Mouse (Mus musculus) C2C12 (cell line): ENCODE measurements at regions not wholly inside any gene's neighbourhood (a gene's known extent, or its start where the extent isn't known, plus 50 kb on each side); places are given as distances from the start of the nearest gene placed in this dataset.
A peak's percentile ranks its signal among the peaks of the same experiment; 100 is the strongest.

Experiments
- H3K27me3 ChIP-seq: one replicate; pipeline ENCODE4 v1.6.1; 2011; ENCODE audit not compliant: control insufficient read depth, insufficient read depth, insufficient read length
- H3K36me3 ChIP-seq: one replicate; pipeline ENCODE4 v1.6.1; 2011; ENCODE audit not compliant: control insufficient read depth, insufficient read depth
- H3K4me3 ChIP-seq: one replicate; pipeline ENCODE4 v1.5.1; 2011; ENCODE audit warnings: mild to moderate bottlenecking, control low read depth; ENCODE audit not compliant: poor library complexity, insufficient read depth, severe bottlenecking
- H3K79me2 ChIP-seq: one replicate; pipeline ENCODE4 v1.6.1; 2011; ENCODE audit not compliant: control insufficient read depth, insufficient read depth
- H3K79me3 ChIP-seq: one replicate; pipeline ENCODE4 v1.6.1; 2011; ENCODE audit warnings: low read depth, control low read depth
- H3ac ChIP-seq: one replicate; pipeline ENCODE3; 2011; ENCODE audit warnings: low read depth; ENCODE audit not compliant: control insufficient read depth, insufficient read length
- CEBPB ChIP-seq: IDR thresholded peaks from one replicate; pipeline ENCODE4 v1.6.1; 2011; ENCODE audit warnings: low read depth, mild to moderate bottlenecking, control low read depth, moderate library complexity
- CTCF ChIP-seq: IDR thresholded peaks from one replicate; pipeline ENCODE4 v1.5.1; 2011; ENCODE audit not compliant: control insufficient read depth, insufficient read depth, insufficient read length
- FOSL1 ChIP-seq: IDR thresholded peaks from one replicate; pipeline ENCODE4 v1.8.0; 2011; ENCODE audit warnings: mild to moderate bottlenecking, low read length; ENCODE audit not compliant: poor library complexity, insufficient read depth, severe bottlenecking
- MAX ChIP-seq: IDR thresholded peaks from one replicate; pipeline ENCODE4 v1.6.1; 2011; ENCODE audit warnings: mild to moderate bottlenecking, control low read depth
- MYOD1 ChIP-seq: IDR thresholded peaks from one replicate; pipeline ENCODE4 v1.6.1; 2011; ENCODE audit warnings: low read depth; ENCODE audit not compliant: control insufficient read depth, insufficient read length
- MYOG ChIP-seq: IDR thresholded peaks from one replicate; pipeline ENCODE4 v1.6.1; 2011; ENCODE audit not compliant: control insufficient read depth, insufficient read length; ENCODE audit errors: extremely low read depth
- USF1 ChIP-seq: IDR thresholded peaks from one replicate; pipeline ENCODE4 v1.6.1; 2011; ENCODE audit warnings: low read depth, mild to moderate bottlenecking, control low read depth, moderate library complexity

DNA sequence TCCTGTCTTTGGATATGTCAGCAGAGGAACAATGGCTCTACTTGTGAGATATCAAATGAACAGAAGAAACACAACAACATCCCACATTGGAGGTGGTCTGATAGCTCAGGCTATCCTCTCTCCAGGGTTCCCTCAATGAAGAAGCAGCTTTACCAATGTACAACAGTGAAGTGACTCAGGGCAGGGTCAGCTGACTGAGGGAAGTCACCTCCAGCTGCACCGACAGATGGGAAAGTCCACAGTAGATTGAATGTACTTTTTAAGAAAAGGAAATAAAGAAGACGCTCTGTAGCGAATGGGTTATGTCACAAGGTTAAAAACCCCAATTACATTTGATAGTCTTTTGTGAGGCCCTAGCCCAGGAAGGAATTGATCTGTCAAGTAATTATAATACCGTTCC lies 62.6 kb upstream of the Tnfaip3 start:
- no peaks in the 10 kb centered on the region for H3K79me2 ChIP-seq
- H3K79me3 ChIP-seq: no peaks in the 10 kb centered on the region
- TF ChIP-seq MAX: no peak
- TF ChIP-seq USF1: peak; percentile 21
- H3K4me3 ChIP-seq: no peak overlapping the region
- no peak overlapping the region for H3ac ChIP-seq
- no peaks in the 10 kb centered on the region for H3K36me3 ChIP-seq
- no peaks in the 10 kb centered on the region for H3K27me3 ChIP-seq

DNA sequence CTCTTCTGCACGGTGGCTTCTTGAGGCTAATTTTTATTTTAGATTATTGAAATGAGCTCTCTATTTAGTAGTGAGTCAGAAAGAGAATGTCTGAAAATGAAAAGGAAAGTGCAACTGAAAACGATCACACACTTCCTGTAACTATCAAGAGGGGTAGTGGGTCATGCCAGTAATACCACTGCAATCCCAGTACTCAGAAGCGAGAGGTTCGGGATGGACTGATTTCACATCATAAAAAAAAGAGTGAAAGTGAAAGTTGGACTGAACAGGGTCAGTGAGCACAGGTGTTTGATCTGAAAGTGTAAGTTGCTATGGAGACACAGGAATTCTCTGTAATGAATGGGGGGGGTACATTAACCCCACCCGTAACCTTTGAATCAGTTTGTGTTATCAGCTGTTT lies 52.9 kb upstream of the Tnfaip3 start:
- Histone ChIP-seq H3K79me3 (no peaks in the 10 kb centered on the region), H3K36me3 (no peaks in the 10 kb centered on the region), H3K4me3 (no peak overlapping the region), H3K79me2 (no peaks in the 10 kb centered on the region), H3ac (no peak overlapping the region), H3K27me3 (no peaks in the 10 kb centered on the region)
- TF ChIP-seq MAX (no peak), MYOG (no peak), CTCF (no peak), CEBPB (no peak), FOSL1 (no peak), MYOD1 (no peak), USF1 (no peak)

DNA sequence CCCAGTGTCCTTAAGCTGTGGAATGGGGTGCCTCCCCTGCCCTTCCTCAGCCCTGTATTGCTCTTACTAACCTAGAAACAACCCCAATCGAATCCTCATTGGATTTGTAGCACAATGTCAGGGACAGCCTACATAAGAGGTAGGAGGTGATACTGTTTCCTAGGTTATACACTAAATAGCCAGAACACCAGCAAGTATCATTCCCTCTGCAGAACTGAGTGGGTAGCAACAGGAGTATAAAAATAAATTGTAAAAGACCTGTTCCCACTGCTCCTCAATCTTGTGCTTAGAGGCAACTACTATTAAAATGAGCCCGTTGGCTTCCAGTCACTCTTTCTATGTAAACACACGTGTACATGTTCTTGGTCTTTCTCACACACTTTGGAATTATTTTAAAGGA lies 52.2 kb upstream of the Tnfaip3 start:
- Histone ChIP-seq H3K36me3 (no peaks in the 10 kb centered on the region), H3K79me3 (no peaks in the 10 kb centered on the region), H3K79me2 (no peaks in the 10 kb centered on the region), H3K4me3 (no peak overlapping the region), H3ac (no peak overlapping the region), H3K27me3 (no peaks in the 10 kb centered on the region)
- TF ChIP-seq MAX (no peak), CEBPB (no peak), CTCF (no peak), MYOG (no peak), USF1 (no peak), MYOD1 (no peak), FOSL1 (no peak)

DNA sequence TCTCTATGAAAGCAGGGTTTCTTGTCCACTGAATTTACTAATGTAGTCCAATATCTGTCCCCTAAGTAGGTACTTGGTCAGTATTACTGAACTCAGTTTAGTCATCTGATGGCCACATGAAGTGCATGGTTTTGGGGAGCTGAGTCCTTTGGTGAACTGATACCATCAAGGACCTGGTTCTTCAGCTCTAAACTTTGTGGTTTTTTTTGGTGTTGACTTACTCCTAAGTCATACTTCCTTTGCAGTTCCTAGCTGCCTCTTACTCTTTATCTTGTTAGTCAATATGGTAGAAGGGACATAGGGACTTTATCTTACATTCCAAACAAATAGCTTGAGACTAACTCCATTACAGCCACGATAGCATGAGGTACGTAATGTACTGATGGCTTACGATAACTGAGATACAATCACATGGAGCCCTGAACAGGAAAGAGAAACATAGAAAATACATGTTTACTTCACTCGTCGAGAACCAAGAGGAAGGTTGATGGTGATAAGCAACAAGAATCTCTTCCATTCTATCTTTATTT lies 51.4 kb upstream of the Tnfaip3 start:
- H3K79me2 ChIP-seq: no peaks in the 10 kb centered on the region
- no peak for TF ChIP-seq USF1
- TF ChIP-seq MYOD1: no peak
- TF ChIP-seq MYOG: no peak
- TF ChIP-seq CTCF: no peak
- TF ChIP-seq MAX: no peak
- no peak for TF ChIP-seq FOSL1
- no peak for TF ChIP-seq CEBPB
- H3K4me3 ChIP-seq: no peak overlapping the region
- H3ac ChIP-seq: no peak overlapping the region
- no peaks in the 10 kb centered on the region for H3K27me3 ChIP-seq
- H3K79me3 ChIP-seq: no peaks in the 10 kb centered on the region
- H3K36me3 ChIP-seq: no peaks in the 10 kb centered on the region
